8 mouse cellular contexts compared by ENCODE assay signal in genomic region chr6:29484716-29485559, GRCm38 (mm10). TPM values are rescaled to one million over a fixed set of nuclear protein-coding genes. Genes with fewer than 3 reads are reported as not detected.
DNase-seq lines count a peak whose midpoint lies in the region; ATAC-seq and TF ChIP-seq lines count a peak whose summit lies in the region.

No protein-coding gene starts in this region.

- peak overlapping the region; percentile 72 for H3K4me3 ChIP-seq in E14TG2a.4 (replicated peaks; ENCODE audit: low read length)
- H3K4me3 ChIP-seq in embryonic facial prominence, embryonic 13.5 days: peak overlapping the region; percentile 32

- H3K4me2 ChIP-seq in embryonic facial prominence, embryonic 13.5 days: peak overlapping the region; percentile 65

- TF ChIP-seq CTCF in E14TG2a.4 (conservative IDR thresholded peaks at IDR 0.05; ENCODE audit: low read length): peak; percentile 99

- WGBS in embryonic facial prominence, embryonic 13.5 days: 11% methylated on average over 26 of the region's 26 CpGs

- peaks cover 52% of the 10 kb centered on the region for H3K27me3 ChIP-seq in E14TG2a.4 (ENCODE audit: insufficient read depth, low read length)
- H3K27me3 ChIP-seq in embryonic facial prominence, embryonic 13.5 days: no peaks in the 10 kb centered on the region

- H3K4me1 ChIP-seq in E14TG2a.4 (replicated peaks; ENCODE audit: low read depth, low read length): peaks cover 42% of the 10 kb centered on the region
- H3K4me1 ChIP-seq in embryonic facial prominence, embryonic 13.5 days: peaks cover 10% of the 10 kb centered on the region; the same call in 1 of the 2 replicates

- no peaks in the 10 kb centered on the region for H3K9me3 ChIP-seq in E14TG2a.4 (ENCODE audit: low read length)
- no peaks in the 10 kb centered on the region for H3K9me3 ChIP-seq in embryonic facial prominence, embryonic 13.5 days

- ATAC-seq in embryonic facial prominence, embryonic 13.5 days (ENCODE audit: insufficient number of reproducible peaks, insufficient read depth, low FRiP score, low TSS enrichment, low read depth): peak; percentile 30; the same call in 1 of the 2 replicates

- intact Hi-C loops in heart, postnatal 10 days (cut with DNase I): loop anchor here (5.0 kb wide), 2 partner anchors 93 to 183 kb away; no protein-coding TSS in a partner anchor

- no peak overlapping the region for H3K27ac ChIP-seq in embryonic facial prominence, embryonic 13.5 days

- H3K9ac ChIP-seq in embryonic facial prominence, embryonic 13.5 days: peak overlapping the region; percentile 54; the same call in 1 of the 2 replicates

- H3K36me3 ChIP-seq in E14TG2a.4 (ENCODE audit: insufficient read depth, low read length): no peaks in the 10 kb centered on the region
- H3K36me3 ChIP-seq in embryonic facial prominence, embryonic 13.5 days: peaks cover 57% of the 10 kb centered on the region

- peak; percentile 83 for DNase-seq in adrenal gland, postnatal 14 days
- DNase-seq in heart, postnatal 10 days: peak; percentile 68 to 84
- DNase-seq in kidney, postnatal 4 days: peak; percentile 91 to 92
- peak; percentile 58 for DNase-seq in lung, postnatal 25 days (ENCODE audit: low spot score)
- DNase-seq in retina, postnatal 1 day: peak; percentile 87
- DNase-seq in urinary bladder, postnatal 36 days (ENCODE audit: low spot score in 2 of 2): peak; percentile 38 to 52

RNA-seq across cellular contexts. Expression of gene Atp6v1fnb, which starts 13.7 kb away (rescaled TPM):
- not detected in 2 replicates for total RNA-seq in adrenal gland, postnatal 14 days (2021)
- 0.32 TPM in 1 of 2 replicates, not detected in the other for polyA plus RNA-seq in embryonic facial prominence, embryonic 13.5 days (2015; fragmentation: Nextera tagmentation; extraction: Ambion mirVana)
- total RNA-seq in heart, postnatal 10 days (2021): not detected

RNA-seq across cellular contexts. Expression of gene Atp6v1f, which starts 17.4 kb away (rescaled TPM):
- 169 and 183 TPM in 2 replicates for total RNA-seq in adrenal gland, postnatal 14 days (2021)
- 221 and 233 TPM in 2 replicates for polyA plus RNA-seq in embryonic facial prominence, embryonic 13.5 days (2015; fragmentation: Nextera tagmentation; extraction: Ambion mirVana)
- total RNA-seq in heart, postnatal 10 days (2021): 100 to 1,000 TPM; 118 to 124 TPM

RNA-seq across cellular contexts. Expression of gene Kcp, which starts 22.8 kb away (rescaled TPM):
- 6.1 and 7.1 TPM in 2 replicates for total RNA-seq in adrenal gland, postnatal 14 days (2021)
- 37.9 and 44.7 TPM in 2 replicates for polyA plus RNA-seq in embryonic facial prominence, embryonic 13.5 days (2015; fragmentation: Nextera tagmentation; extraction: Ambion mirVana)
- 10 to 100 TPM; 18.9 to 19.9 TPM for total RNA-seq in heart, postnatal 10 days (2021)

RNA-seq across cellular contexts. Expression of gene Irf5, which starts 41.5 kb away (rescaled TPM):
- 3.0 and 10.9 TPM in 2 replicates for total RNA-seq in adrenal gland, postnatal 14 days (2021)
- 3.6 and 4.6 TPM in 2 replicates for polyA plus RNA-seq in embryonic facial prominence, embryonic 13.5 days (2015; fragmentation: Nextera tagmentation; extraction: Ambion mirVana)
- total RNA-seq in heart, postnatal 10 days (2021): 1 to 10 TPM; 3.4 to 4.7 TPM

RNA-seq across cellular contexts. Expression of gene Flnc, which starts 51.9 kb away (rescaled TPM):
- 4.2 and 5.3 TPM in 2 replicates for total RNA-seq in adrenal gland, postnatal 14 days (2021)
- polyA plus RNA-seq in embryonic facial prominence, embryonic 13.5 days (2015; fragmentation: Nextera tagmentation; extraction: Ambion mirVana): 11.3 and 12.2 TPM in 2 replicates
- total RNA-seq in heart, postnatal 10 days (2021): 100 to 1,000 TPM; 214 to 246 TPM
